Mouse (Mus musculus): ENCODE measurements around the gene Olfr513. TPM values are rescaled to one million over a fixed set of nuclear protein-coding genes. Genes with fewer than 3 reads are reported as not detected.

Gene Olfr513
- total RNA-seq (2023): not detected

DNA sequence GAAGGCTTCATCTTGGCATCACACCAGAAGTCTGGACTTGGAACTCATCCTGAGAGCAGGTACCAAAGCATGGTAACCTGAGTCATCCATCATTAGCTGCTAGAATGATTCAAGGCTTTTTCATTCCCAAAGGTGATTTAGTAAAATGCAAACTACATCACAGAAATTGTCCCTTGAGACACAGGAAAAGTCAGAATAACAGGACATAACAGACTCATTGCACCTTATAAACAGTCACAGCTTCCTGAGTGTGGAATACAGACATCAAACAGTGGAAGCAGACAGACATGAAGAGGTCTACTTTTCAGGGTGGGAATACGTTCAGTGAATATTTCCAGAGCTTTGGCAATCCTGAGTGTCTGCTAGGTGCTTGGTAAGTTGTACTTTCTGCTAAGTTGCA, at the start of gene Olfr513:
TSS of gene Olfr513 (plus strand) at position 301 of the 400 bp plus-strand sequence.

GRCm38 (mm10) chr7:108713020-108713419, 37.8 kb upstream of the Olfr513 start, which contains the start of gene Olfr512:
TSS of gene Olfr512 (plus strand) at chr7:108713320.

Other genes with a start within 250 kb of the Olfr513 start
- not detected for gene Olfr502, start 225.9 kb upstream of the Olfr513 start, total RNA-seq (2023)
- not detected for gene Olfr503, start 206.4 kb upstream of the Olfr513 start, total RNA-seq (2023)
- not detected for gene Olfr504, start 185.2 kb upstream of the Olfr513 start, total RNA-seq (2023)
- gene Olfr506, start 140.2 kb upstream of the Olfr513 start, total RNA-seq (2023): not detected
- gene Olfr507, start 129.2 kb upstream of the Olfr513 start, total RNA-seq (2023): not detected
- gene Olfr508, start 121.0 kb upstream of the Olfr513 start, total RNA-seq (2023): not detected
- gene Olfr509, start 99.1 kb upstream of the Olfr513 start, total RNA-seq (2023): under 1 TPM in 1 of 2 experiments, not detected in 1; 0.15 TPM
- gene Olfr510, start 84.6 kb upstream of the Olfr513 start, total RNA-seq (2023): not detected
- not detected for gene Olfr512, start 37.7 kb upstream of the Olfr513 start, total RNA-seq (2023)
- gene Olfr514, start 75.0 kb downstream of the Olfr513 start, total RNA-seq (2023): not detected
- gene Olfr516, start 99.6 kb downstream of the Olfr513 start, total RNA-seq (2023): not detected
- gene Olfr517, start 121.4 kb downstream of the Olfr513 start, total RNA-seq (2023): not detected
- not detected for gene Olfr518, start 134.0 kb downstream of the Olfr513 start, total RNA-seq (2023)
- gene Olfr519, start 143.4 kb downstream of the Olfr513 start, total RNA-seq (2023): not detected
- gene Nlrp10, start 179.2 kb downstream of the Olfr513 start, total RNA-seq (2023): 1 to 10 TPM; 3.9 to 5.3 TPM
- 100 to 1,000 TPM; 252 to 278 TPM for gene Eif3f, start 183.4 kb downstream of the Olfr513 start, total RNA-seq (2023)
- gene Tub, start 199.4 kb downstream of the Olfr513 start, total RNA-seq (2023): 1 to 10 TPM; 2.5 to 4.0 TPM